Mouse (Mus musculus) bone marrow macrophage, adult 2 months (primary cell): ENCODE data around the gene Cyp2t4. TPM values are rescaled to one million over a fixed set of nuclear protein-coding genes. Genes with fewer than 3 reads are reported as not detected.

Source experiments
- H3K27ac ChIP-seq: 2 replicates; pipeline ENCODE4 v1.5.1; 2012; ENCODE audit warnings: low read depth, low read length; ENCODE audit not compliant: insufficient read depth
- H3K4me1 ChIP-seq: 2 replicates; pipeline ENCODE4 v1.6.1; 2012; ENCODE audit warnings: low read length; ENCODE audit not compliant: control insufficient read depth, insufficient read depth
- H3K4me3 ChIP-seq: 2 replicates; pipeline ENCODE4 v1.5.1; 2012; ENCODE audit warnings: mild to moderate bottlenecking, low read length, moderate library complexity; ENCODE audit not compliant: insufficient read depth
- CTCF ChIP-seq: IDR thresholded peaks from 2 replicates; pipeline ENCODE4 v1.5.1; 2012; ENCODE audit warnings: low read depth, mild to moderate bottlenecking, low read length, moderate library complexity
- POLR2A ChIP-seq: IDR thresholded peaks from 2 replicates; pipeline ENCODE4 v1.6.1; 2012; ENCODE audit warnings: mild to moderate bottlenecking, low read depth, low read length, borderline replicate concordance
- polyA plus RNA-seq: library from polyadenylated mRNA; stranded (reverse); fragments of >200 nt; gene quantifications from 2 replicates; pipeline ENCODE4 v1.2.4, GENCODE M21; 2012; ENCODE audit not compliant: missing spikeins, insufficient read depth, insufficient read length

The Cyp2t4 gene
- polyA plus RNA-seq, 1 experiment, result not detected

- no peak for TF ChIP-seq CTCF
- no peak for TF ChIP-seq POLR2A
- H3K4me3 ChIP-seq, result no peak within 1 kb of the TSS
- peaks cover 9% of the 10 kb centered on the region for H3K4me1 ChIP-seq
- no peak within 1 kb of the TSS for H3K27ac ChIP-seq
Observed at GRCm38 (mm10) chr7:27180837-27181695, 27.6 kb downstream of the Cyp2t4 start, which contains the start of the genes Gm21983 and Mia. Gm21983 (minus strand) TSS chr7:27181086. Mia (minus strand) TSS chr7:27181157.

- Histone ChIP-seq H3K27ac (no peak overlapping the region), H3K4me3 (no peak overlapping the region), H3K4me1 (peaks cover 9% of the 10 kb centered on the region)
- no peak for TF ChIP-seq POLR2A
Observed at GRCm38 (mm10) chr7:27182498-27182897, 29.0 kb downstream of the Cyp2t4 start.

- Histone ChIP-seq H3K4me1 (no peaks in the 10 kb centered on the region), H3K27ac (no peak overlapping the region), H3K4me3 (no peak overlapping the region)
- no peak for TF ChIP-seq POLR2A
- peak; percentile 48 for TF ChIP-seq CTCF
Observed at GRCm38 (mm10) chr7:27184964-27185363, 31.4 kb downstream of the Cyp2t4 start.

DNA sequence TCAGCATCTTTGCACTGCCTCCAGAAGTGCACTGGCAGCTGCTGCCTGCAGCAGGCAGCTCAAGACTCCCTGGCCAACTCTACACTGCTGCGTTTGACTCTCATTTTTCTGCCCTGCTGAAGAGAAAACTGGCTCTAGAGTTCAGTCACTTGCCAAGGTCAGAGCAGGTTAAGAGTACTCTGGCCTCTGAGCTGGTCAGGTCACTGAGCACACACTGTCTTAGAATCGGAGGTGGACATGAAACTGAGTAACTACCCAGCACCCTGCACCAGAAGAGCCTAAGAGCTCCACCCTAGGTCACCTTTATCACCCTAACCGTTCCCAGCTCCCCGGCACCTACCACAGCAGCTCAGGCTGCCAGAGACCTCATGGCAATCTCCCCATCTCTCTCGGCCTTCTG is 32.5 kb downstream of the Cyp2t4 start:
- no peak overlapping the region for H3K4me3 ChIP-seq

DNA sequence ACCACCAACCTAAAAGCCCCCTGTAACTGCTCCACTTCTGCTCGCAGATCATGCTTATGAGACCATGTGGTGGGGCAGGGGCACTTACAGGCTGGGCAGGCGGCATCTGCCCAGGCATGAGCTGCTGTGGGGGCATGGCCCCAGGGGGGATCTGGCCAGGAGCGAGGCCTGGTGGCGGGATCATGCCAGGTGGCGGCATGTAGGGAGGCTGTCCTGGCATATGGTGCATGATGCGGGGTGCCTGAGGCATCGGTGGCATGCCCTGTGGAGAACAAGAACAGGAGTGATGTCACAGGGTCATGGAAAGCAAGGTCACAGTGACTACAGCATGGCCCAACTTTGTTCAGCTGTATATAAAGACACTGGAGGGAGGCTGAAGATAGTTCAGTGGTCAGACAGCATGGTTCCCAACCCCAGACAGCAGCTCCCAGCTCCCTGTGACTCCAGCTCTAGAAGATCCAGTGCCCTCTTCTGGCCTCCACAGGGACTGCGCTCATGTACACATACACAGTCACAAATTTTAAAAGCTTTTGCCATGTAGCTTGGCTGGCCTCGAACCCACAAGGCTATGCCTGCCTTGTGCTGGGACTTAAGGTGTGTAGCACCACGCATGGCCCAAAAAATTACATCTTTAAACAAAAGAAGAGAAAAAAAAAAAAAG is 35.9 kb downstream of the Cyp2t4 start:
- peaks cover 8% of the 10 kb centered on the region for H3K4me1 ChIP-seq
- no peak overlapping the region for H3K4me3 ChIP-seq
- no peak; the same call in 1 of the 2 replicates for TF ChIP-seq CTCF
- TF ChIP-seq POLR2A, result no peak
- H3K27ac ChIP-seq, result no peak overlapping the region

More for the DNA sequence above, 32.5 kb downstream of the Cyp2t4 start:
- no peak overlapping the region for H3K27ac ChIP-seq
- no peaks in the 10 kb centered on the region for H3K4me1 ChIP-seq
- TF ChIP-seq CTCF (no peak), POLR2A (no peak)

GRCm38 (mm10) chr7:27192434-27192833 is 38.9 kb downstream of the Cyp2t4 start:
- no peak overlapping the region for H3K27ac ChIP-seq
- TF ChIP-seq POLR2A (no peak), CTCF (no peak)
- no peak overlapping the region for H3K4me3 ChIP-seq
- peaks cover 22% of the 10 kb centered on the region for H3K4me1 ChIP-seq

GRCm38 (mm10) chr7:27193731-27194130 is 40.2 kb downstream of the Cyp2t4 start:
- TF ChIP-seq CTCF (no peak), POLR2A (no peak)
- no peak overlapping the region; the same call in 1 of the 2 replicates for H3K4me3 ChIP-seq
- no peak overlapping the region for H3K27ac ChIP-seq
- H3K4me1 ChIP-seq, result peaks cover 33% of the 10 kb centered on the region

GRCm38 (mm10) chr7:27195681-27196611 is 42.4 kb downstream of the Cyp2t4 start, which contains the start of the genes BC024978 and Snrpa:
BC024978 (plus strand) TSS chr7:27195781.
Snrpa (minus strand) TSS chr7:27196271.
- H3K4me1 ChIP-seq, result peaks cover 49% of the 10 kb centered on the region
- TF ChIP-seq POLR2A (no peak; the same call in 1 of the 2 replicates), CTCF (no peak)

DNA sequence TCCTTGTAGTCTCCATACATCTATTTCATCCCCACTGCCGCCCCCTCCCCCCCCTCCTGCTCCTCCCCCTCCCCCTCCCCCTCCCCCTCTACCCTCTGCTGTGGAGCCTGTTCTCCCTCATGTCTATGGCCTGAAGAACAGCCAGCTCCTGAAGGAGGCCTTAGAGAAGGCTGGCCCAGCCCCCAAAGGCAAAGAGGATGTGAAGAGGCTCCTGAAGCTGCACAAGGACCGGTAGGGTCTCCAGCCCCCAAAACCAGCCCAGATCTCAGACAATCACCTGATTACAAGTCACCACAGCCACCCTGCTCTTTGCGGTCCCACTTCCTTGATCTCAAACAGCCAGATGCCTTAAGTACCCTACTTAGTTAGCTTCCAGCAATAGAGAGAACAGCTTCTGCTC is 43.6 kb downstream of the Cyp2t4 start:
- Histone ChIP-seq H3K4me1 (peaks cover 49% of the 10 kb centered on the region), H3K4me3 (no peak overlapping the region), H3K27ac (peak overlapping the region; percentile 95)
- TF ChIP-seq CTCF, result no peak
- no peak for TF ChIP-seq POLR2A

More at GRCm38 (mm10) chr7:27195681-27196611, 42.4 kb downstream of the Cyp2t4 start, which contains the start of the genes BC024978 and Snrpa:
- H3K4me3 ChIP-seq, result peak within 1 kb of the TSS; percentile 88
- peak within 1 kb of the TSS; percentile 96 for H3K27ac ChIP-seq
